Mouse (Mus musculus) forebrain, embryonic 16.5 days (tissue): Measurements from ENCODE around the gene Gm35315. TPM values are rescaled to one million over a fixed set of nuclear protein-coding genes. Genes with fewer than 3 reads are reported as not detected.

Source experiments
- ATAC-seq: fragments of 200-750 bp; cut with Nextera tagmentation; 2 replicates; pipeline ENCODE4 v1.8.0; 2017; ENCODE audit warnings: mild to moderate bottlenecking, moderate library complexity
- H3K27ac ChIP-seq: fragments of 300-500 bp; sonication (generic); 2 replicates; pipeline ENCODE4 v1.5.1; 2014; ENCODE audit warnings: low read length, control low read depth
- H3K27me3 ChIP-seq: fragments of 300-500 bp; sonication (generic); replicated peaks from 2 replicates; pipeline ENCODE4 v1.6.1; 2014; ENCODE audit warnings: low read length; ENCODE audit not compliant: control insufficient read depth, insufficient read depth
- H3K36me3 ChIP-seq: fragments of 300-500 bp; sonication (generic); 2 replicates; pipeline ENCODE4 v1.6.1; 2014; ENCODE audit not compliant: control insufficient read depth, insufficient read depth
- H3K4me1 ChIP-seq: fragments of 300-500 bp; sonication (generic); replicated peaks from 2 replicates; pipeline ENCODE4 v1.6.1; 2014; ENCODE audit warnings: low read length; ENCODE audit not compliant: control insufficient read depth, insufficient read depth
- H3K4me2 ChIP-seq: fragments of 300-500 bp; sonication (generic); 2 replicates; pipeline ENCODE4 v1.6.1; 2014; ENCODE audit warnings: mild to moderate bottlenecking, low read length, control low read depth
- H3K4me3 ChIP-seq: fragments of 300-500 bp; sonication (generic); replicated peaks from 2 replicates; pipeline ENCODE4 v1.5.1; 2014; ENCODE audit warnings: mild to moderate bottlenecking, low read length, control low read depth
- H3K9ac ChIP-seq: fragments of 300-500 bp; sonication (generic); replicated peaks from 2 replicates; pipeline ENCODE4 v1.6.1; 2014; ENCODE audit warnings: low read depth, low read length, control low read depth
- H3K9me3 ChIP-seq: fragments of 300-500 bp; sonication (generic); 2 replicates; pipeline ENCODE4 v1.6.1; 2016; ENCODE audit warnings: low read length; ENCODE audit not compliant: control insufficient read depth
- WGBS: fragments of 180-500 bp; shearing (Covaris S2); extraction: QIAGEN DNeasy Blood & Tissue Kit; methylation state at CpG from one replicate; pipeline ENCODE4 v1.1.7; 2014; 5-methylcytosine and 5-hydroxymethylcytosine counted together
- polyA plus RNA-seq: library from polyadenylated mRNA; unstranded; fragments of >200 nt; fragmentation: Nextera tagmentation; extraction: Ambion mirVana; gene quantifications from 2 replicates; pipeline ENCODE4 v1.2.1, GENCODE M21; 2015

The Gm35315 gene
- polyA plus RNA-seq, 1 experiment from 2014 or later, result 1.7 TPM

GRCm38 (mm10) chr5:110109991-110110441 is 15.8 kb upstream of the Gm35315 start, which contains the start of gene Zfp605:
Zfp605 (plus strand) TSS chr5:110110092.
- H3K36me3 ChIP-seq, result peaks cover 27% of the 10 kb centered on the region
- H3K9me3 ChIP-seq, result 0 out of 2 replicates have a peak, but pooled peaks cover 1% of the 10 kb centered on the region
- peaks cover 15% of the 10 kb centered on the region for H3K4me1 ChIP-seq
- ATAC-seq, result peak; percentile 76
- peak within 1 kb of the TSS; percentile 75 for H3K9ac ChIP-seq
- peak within 1 kb of the TSS; percentile 81 for H3K4me3 ChIP-seq
- H3K4me2 ChIP-seq, result peak within 1 kb of the TSS; percentile 76
- no peaks in the 10 kb centered on the region for H3K27me3 ChIP-seq
- WGBS, result under 1% methylated on average over 12 of the region's 12 CpGs
- H3K27ac ChIP-seq, result peak within 1 kb of the TSS; percentile 94

- Histone ChIP-seq H3K9me3 (0 out of 2 replicates have a peak, but pooled peaks cover 2% of the 10 kb centered on the region), H3K4me1 (peaks cover 15% of the 10 kb centered on the region), H3K4me2 (peak overlapping the region; percentile 86), H3K27ac (peak overlapping the region; percentile 97; the same call in 1 of the 2 replicates), H3K9ac (no peak overlapping the region), H3K36me3 (peaks cover 35% of the 10 kb centered on the region), H3K27me3 (no peaks in the 10 kb centered on the region), H3K4me3 (peak overlapping the region; percentile 77)
- no peak for ATAC-seq
- 0% methylated on average over 7 of the region's 7 CpGs for WGBS
These were observed 14.0 kb upstream of the Gm35315 start for GRCm38 (mm10) chr5:110108305-110108628.

GRCm38 (mm10) chr5:110107581-110108304 is 13.5 kb upstream of the Gm35315 start, which contains the start of gene Gtpbp6:
Gtpbp6 (minus strand) TSS chr5:110108197.
- Histone ChIP-seq H3K27ac (peak within 1 kb of the TSS; percentile 97), H3K4me3 (peak within 1 kb of the TSS; percentile 77), H3K4me1 (peaks cover 15% of the 10 kb centered on the region), H3K27me3 (no peaks in the 10 kb centered on the region), H3K4me2 (peak within 1 kb of the TSS; percentile 86), H3K9me3 (0 out of 2 replicates have a peak, but pooled peaks cover 2% of the 10 kb centered on the region), H3K9ac (peak within 1 kb of the TSS; percentile 81), H3K36me3 (peaks cover 34% of the 10 kb centered on the region)
- peak; percentile 78 for ATAC-seq
- under 1% methylated on average over 71 of the region's 71 CpGs for WGBS

GRCm38 (mm10) chr5:110106901-110107564 is 12.8 kb upstream of the Gm35315 start:
- peak overlapping the region; percentile 86 for H3K4me2 ChIP-seq
- peaks cover 15% of the 10 kb centered on the region for H3K4me1 ChIP-seq
- peak overlapping the region; percentile 97 for H3K27ac ChIP-seq
- H3K36me3 ChIP-seq, result peaks cover 32% of the 10 kb centered on the region
- H3K27me3 ChIP-seq, result no peaks in the 10 kb centered on the region
- 12% methylated on average over 41 of the region's 41 CpGs for WGBS
- H3K9ac ChIP-seq, result peak overlapping the region; percentile 81
- ATAC-seq, result no peak
- peak overlapping the region; percentile 77 for H3K4me3 ChIP-seq
- 0 out of 2 replicates have a peak, but pooled peaks cover 2% of the 10 kb centered on the region for H3K9me3 ChIP-seq

- no peak for ATAC-seq
- Histone ChIP-seq H3K36me3 (peaks cover 32% of the 10 kb centered on the region), H3K27ac (no peak overlapping the region), H3K4me1 (peaks cover 20% of the 10 kb centered on the region), H3K4me2 (peak overlapping the region; percentile 86), H3K9me3 (0 out of 2 replicates have a peak, but pooled peaks cover 2% of the 10 kb centered on the region), H3K4me3 (peak overlapping the region; percentile 77), H3K9ac (no peak overlapping the region; the same call in 1 of the 2 replicates), H3K27me3 (no peaks in the 10 kb centered on the region)
- WGBS, result 93% methylated on average over 26 of the region's 26 CpGs
These were observed 12.1 kb upstream of the Gm35315 start for GRCm38 (mm10) chr5:110106140-110106871.

- no peak for ATAC-seq
- Histone ChIP-seq H3K27me3 (no peaks in the 10 kb centered on the region), H3K36me3 (peaks cover 32% of the 10 kb centered on the region), H3K27ac (no peak overlapping the region), H3K9ac (no peak overlapping the region), H3K4me2 (no peak overlapping the region), H3K9me3 (0 out of 2 replicates have a peak, but pooled peaks cover 2% of the 10 kb centered on the region), H3K4me1 (peaks cover 27% of the 10 kb centered on the region), H3K4me3 (no peak overlapping the region)
- WGBS, result 95% methylated on average over 36 of the region's 36 CpGs
These were observed 10.6 kb upstream of the Gm35315 start for GRCm38 (mm10) chr5:110104616-110105380.

GRCm38 (mm10) chr5:110103901-110104615 is 9.8 kb upstream of the Gm35315 start:
- H3K27me3 ChIP-seq, result no peaks in the 10 kb centered on the region
- peaks cover 27% of the 10 kb centered on the region for H3K4me1 ChIP-seq
- no peak overlapping the region for H3K9ac ChIP-seq
- H3K4me3 ChIP-seq, result no peak overlapping the region
- no peak overlapping the region for H3K27ac ChIP-seq
- peaks cover 32% of the 10 kb centered on the region for H3K36me3 ChIP-seq
- H3K9me3 ChIP-seq, result 0 out of 2 replicates have a peak, but pooled peaks cover 2% of the 10 kb centered on the region
- H3K4me2 ChIP-seq, result no peak overlapping the region
- 96% methylated on average over 27 of the region's 27 CpGs for WGBS
- no peak for ATAC-seq
